Mouse (Mus musculus): ENCODE measurements around the gene Flnc.

Flnc gene

GRCm38 (mm10) chr6:29432156-29432555 lies 900 bp upstream of the Flnc start:
- no peak for DNase-seq

- DNase-seq = no peak
Observed at GRCm38 (mm10) chr6:29432676-29433037, 399 bp upstream of the Flnc start.

GRCm38 (mm10) chr6:29433804-29434795 lies 1.0 kb downstream of the Flnc start:
- peak; percentile 37 for DNase-seq

GRCm38 (mm10) chr6:29434911-29435691 lies 2.0 kb downstream of the Flnc start:
- peak; percentile 62 for DNase-seq

- peak; percentile 46 for DNase-seq
Observed at GRCm38 (mm10) chr6:29435940-29436451, 2.9 kb downstream of the Flnc start.

GRCm38 (mm10) chr6:29436461-29436934 lies 3.4 kb downstream of the Flnc start:
- DNase-seq = peak; percentile 75

GRCm38 (mm10) chr6:29439251-29439650 lies 6.2 kb downstream of the Flnc start:
- peak; percentile 21 for DNase-seq

- no peak for DNase-seq
Observed at GRCm38 (mm10) chr6:29439789-29440188, 6.7 kb downstream of the Flnc start.

- DNase-seq = peak; percentile 55
Observed at GRCm38 (mm10) chr6:29444773-29445172, 11.7 kb downstream of the Flnc start.

GRCm38 (mm10) chr6:29445354-29445753 lies 12.3 kb downstream of the Flnc start:
- DNase-seq = peak; percentile 54

- no peak for DNase-seq
Observed at GRCm38 (mm10) chr6:29449858-29450257, 16.8 kb downstream of the Flnc start.

- DNase-seq = no peak
Observed at GRCm38 (mm10) chr6:29450667-29451066, 17.6 kb downstream of the Flnc start.

- no peak for DNase-seq
Observed at GRCm38 (mm10) chr6:29461502-29461901, 28.4 kb downstream of the Flnc start.

- no peak for DNase-seq
Observed at GRCm38 (mm10) chr6:29463388-29463787, 30.3 kb downstream of the Flnc start.

GRCm38 (mm10) chr6:29467583-29468354 lies 34.7 kb downstream of the Flnc start, which contains the start of gene Atp6v1f:
Gene Atp6v1f, plus strand, starts transcription at chr6:29467718.
- DNase-seq = peak; percentile 95

- DNase-seq = no peak
Observed at GRCm38 (mm10) chr6:29468851-29469250, 35.8 kb downstream of the Flnc start.

GRCm38 (mm10) chr6:29471137-29471536 lies 38.1 kb downstream of the Flnc start, which contains the start of gene Atp6v1fnb:
Gene Atp6v1fnb, plus strand, starts transcription at chr6:29471437.
- DNase-seq = no peak

- peak; percentile 88 for DNase-seq
Observed at GRCm38 (mm10) chr6:29473941-29474691, 41.1 kb downstream of the Flnc start.

- no peak for DNase-seq
Observed at GRCm38 (mm10) chr6:29474736-29475135, 41.7 kb downstream of the Flnc start.

- no peak for DNase-seq
Observed at GRCm38 (mm10) chr6:29482691-29483090, 49.6 kb downstream of the Flnc start.

- DNase-seq = peak; percentile 85
Observed at GRCm38 (mm10) chr6:29484716-29485559, 51.9 kb downstream of the Flnc start.
